Mouse (Mus musculus): ENCODE data around the gene Kif3a. TPM values are rescaled to one million over a fixed set of nuclear protein-coding genes. Genes with fewer than 3 reads are reported as not detected.

The Kif3a gene
- polyA plus RNA-seq (2014; fragmentation: Illumina TruSeq; extraction: RNeasy Lipid Tissue Mini Kit (QIAGEN cat#74804); ENCODE audit: low read depth, low replicate concordance), result 95.1 TPM

GRCm38 (mm10) chr11:53567224-53568014 is at the start of gene Kif3a:
Gene Kif3a (plus strand): TSS chr11:53567379.

GRCm38 (mm10) chr11:53519207-53520121 is 47.7 kb upstream of the Kif3a start, which contains the start of gene Sept8:
Gene Sept8 (plus strand): TSS chr11:53519257.

GRCm38 (mm10) chr11:53618619-53619198 is 51.5 kb downstream of the Kif3a start, which contains the start of gene Il4:
Gene Il4 (minus strand): TSS chr11:53618669.

GRCm38 (mm10) chr11:53634556-53634955 is 67.4 kb downstream of the Kif3a start, which contains the start of gene Il13:
Gene Il13 (minus strand): TSS chr11:53634702.

Other genes starting within 250 kb of the Kif3a start
- 18.9 TPM for gene Zcchc10, start 242.7 kb upstream of the Kif3a start, polyA plus RNA-seq (2014; fragmentation: Illumina TruSeq; extraction: RNeasy Lipid Tissue Mini Kit (QIAGEN cat#74804); ENCODE audit: low read depth, low replicate concordance)
- 274 TPM for gene Aff4, start 216.5 kb upstream of the Kif3a start, polyA plus RNA-seq (2014; fragmentation: Illumina TruSeq; extraction: RNeasy Lipid Tissue Mini Kit (QIAGEN cat#74804); ENCODE audit: low read depth, low replicate concordance)
- not detected for gene Leap2, start 144.2 kb upstream of the Kif3a start, polyA plus RNA-seq (2014; fragmentation: Illumina TruSeq; extraction: RNeasy Lipid Tissue Mini Kit (QIAGEN cat#74804); ENCODE audit: low read depth, low replicate concordance)
- gene Uqcrq, start 136.5 kb upstream of the Kif3a start, polyA plus RNA-seq (2014; fragmentation: Illumina TruSeq; extraction: RNeasy Lipid Tissue Mini Kit (QIAGEN cat#74804); ENCODE audit: low read depth, low replicate concordance), result 150 TPM
- gene Gdf9, start 136.4 kb upstream of the Kif3a start, polyA plus RNA-seq (2014; fragmentation: Illumina TruSeq; extraction: RNeasy Lipid Tissue Mini Kit (QIAGEN cat#74804); ENCODE audit: low read depth, low replicate concordance), result 10.9 TPM
- not detected for gene Gm10447, start 110.3 kb upstream of the Kif3a start, polyA plus RNA-seq (2014; fragmentation: Illumina TruSeq; extraction: RNeasy Lipid Tissue Mini Kit (QIAGEN cat#74804); ENCODE audit: low read depth, low replicate concordance)
- 0.14 TPM for gene Shroom1, start 110.2 kb upstream of the Kif3a start, polyA plus RNA-seq (2014; fragmentation: Illumina TruSeq; extraction: RNeasy Lipid Tissue Mini Kit (QIAGEN cat#74804); ENCODE audit: low read depth, low replicate concordance)
- 2.3 TPM for gene Gm9837, start 96.9 kb upstream of the Kif3a start, polyA plus RNA-seq (2014; fragmentation: Illumina TruSeq; extraction: RNeasy Lipid Tissue Mini Kit (QIAGEN cat#74804); ENCODE audit: low read depth, low replicate concordance)
- gene Gm9945, start 87.2 kb upstream of the Kif3a start, polyA plus RNA-seq (2014; fragmentation: Illumina TruSeq; extraction: RNeasy Lipid Tissue Mini Kit (QIAGEN cat#74804); ENCODE audit: low read depth, low replicate concordance), result not detected
- gene Sowaha, start 87.1 kb upstream of the Kif3a start, polyA plus RNA-seq (2014; fragmentation: Illumina TruSeq; extraction: RNeasy Lipid Tissue Mini Kit (QIAGEN cat#74804); ENCODE audit: low read depth, low replicate concordance), result 0.29 TPM
- 2.5 TPM for gene Sept8, start 48.1 kb upstream of the Kif3a start, polyA plus RNA-seq (2014; fragmentation: Illumina TruSeq; extraction: RNeasy Lipid Tissue Mini Kit (QIAGEN cat#74804); ENCODE audit: low read depth, low replicate concordance)
- gene Il4, start 51.3 kb downstream of the Kif3a start, polyA plus RNA-seq (2014; fragmentation: Illumina TruSeq; extraction: RNeasy Lipid Tissue Mini Kit (QIAGEN cat#74804); ENCODE audit: low read depth, low replicate concordance), result not detected
- 0.29 TPM for gene Il13, start 67.3 kb downstream of the Kif3a start, polyA plus RNA-seq (2014; fragmentation: Illumina TruSeq; extraction: RNeasy Lipid Tissue Mini Kit (QIAGEN cat#74804); ENCODE audit: low read depth, low replicate concordance)
- 16.9 TPM for gene Rad50, start 139.9 kb downstream of the Kif3a start, polyA plus RNA-seq (2014; fragmentation: Illumina TruSeq; extraction: RNeasy Lipid Tissue Mini Kit (QIAGEN cat#74804); ENCODE audit: low read depth, low replicate concordance)
- 0.27 TPM for gene Il5, start 153.4 kb downstream of the Kif3a start, polyA plus RNA-seq (2014; fragmentation: Illumina TruSeq; extraction: RNeasy Lipid Tissue Mini Kit (QIAGEN cat#74804); ENCODE audit: low read depth, low replicate concordance)
- 0.94 TPM for gene Irf1, start 202.6 kb downstream of the Kif3a start, polyA plus RNA-seq (2014; fragmentation: Illumina TruSeq; extraction: RNeasy Lipid Tissue Mini Kit (QIAGEN cat#74804); ENCODE audit: low read depth, low replicate concordance)
- gene Gm17334, start 205.8 kb downstream of the Kif3a start, polyA plus RNA-seq (2014; fragmentation: Illumina TruSeq; extraction: RNeasy Lipid Tissue Mini Kit (QIAGEN cat#74804); ENCODE audit: low read depth, low replicate concordance), result not detected